Comparison of ENCODE assay signal across 7 mouse cellular contexts in the genomic region with DNA sequence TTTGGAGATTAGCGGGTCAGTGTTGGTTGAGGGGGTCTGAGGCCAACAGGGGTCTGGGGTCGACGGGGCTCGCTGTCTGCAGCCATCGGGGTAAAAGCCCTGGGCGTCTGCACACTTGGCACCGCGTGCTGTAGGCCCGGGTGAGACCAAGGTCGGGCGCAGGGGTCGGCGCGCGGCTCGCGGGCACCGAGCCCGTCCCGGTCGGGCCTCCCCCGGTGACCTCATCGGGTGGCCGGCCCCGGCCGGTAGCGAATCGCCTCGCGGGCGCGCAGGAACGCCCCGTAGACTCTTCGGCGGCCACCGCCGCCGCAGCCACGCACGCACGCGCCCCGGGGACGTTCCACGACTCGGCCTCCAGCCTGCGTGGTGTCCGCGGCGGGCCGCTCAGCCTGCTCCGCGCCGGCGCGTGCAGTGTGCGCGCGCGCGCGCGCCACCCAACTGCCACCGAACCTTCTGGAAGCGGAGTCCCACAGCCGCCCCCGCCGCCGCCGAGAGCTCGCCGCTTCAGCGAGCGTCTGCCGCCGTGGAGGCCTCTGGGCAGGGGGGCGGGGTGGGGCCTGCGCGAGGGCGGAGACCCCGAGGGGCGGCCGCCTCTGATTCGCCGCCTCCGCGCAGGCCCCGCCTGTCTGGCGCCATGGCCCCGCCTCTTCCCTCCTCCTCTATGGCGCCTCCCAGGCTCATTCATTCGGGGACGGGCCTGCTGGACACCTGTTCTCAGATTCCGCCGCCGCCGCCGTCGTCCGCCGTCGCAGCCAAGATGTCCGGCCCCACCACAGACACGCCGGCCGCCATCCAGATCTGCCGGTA. TPM values are rescaled to one million over a fixed set of nuclear protein-coding genes. Genes with fewer than 3 reads are reported as not detected.
DNase-seq lines count a peak whose midpoint lies in the region; ATAC-seq lines count a peak whose summit lies in the region.

A gene (plus strand): TSS at position 598 of the 807 bp plus-strand sequence.

- H3K9me3 ChIP-seq in embryonic facial prominence, embryonic 12.5 days: no peaks in the 10 kb centered on the region
- H3K9me3 ChIP-seq in limb, embryonic 10.5 days (replicated peaks): no peaks in the 10 kb centered on the region
- no peaks in the 10 kb centered on the region for H3K9me3 ChIP-seq in midbrain, embryonic 12.5 days

- peaks cover 20% of the 10 kb centered on the region for H3K27me3 ChIP-seq in embryonic facial prominence, embryonic 12.5 days
- peaks cover 75% of the 10 kb centered on the region for H3K27me3 ChIP-seq in limb, embryonic 10.5 days (ENCODE audit: low read depth, poor library complexity, severe bottlenecking)
- peaks cover 60% of the 10 kb centered on the region for H3K27me3 ChIP-seq in midbrain, embryonic 12.5 days

- ATAC-seq in embryonic facial prominence, embryonic 12.5 days (ENCODE audit: insufficient number of reproducible peaks, insufficient read depth, low FRiP score, low TSS enrichment): peak; percentile 93
- ATAC-seq in midbrain, embryonic 12.5 days (ENCODE audit: low FRiP score, low read depth): peak; percentile 96

- DNase-seq in adrenal gland, postnatal 36 days: peak; percentile 94 to 97
- DNase-seq in heart, adult 11 months: peak; percentile 99
- peak; percentile 91 for DNase-seq in kidney, adult 18-20 months
- DNase-seq in limb, embryonic 10.5 days (ENCODE audit: low spot score): peak; percentile 93
- peak; percentile 82 for DNase-seq in skeletal muscle tissue, adult 2 months (ENCODE audit: low read depth, low spot score)

- WGBS in embryonic facial prominence, embryonic 12.5 days: under 1% methylated on average over 100 of the region's 108 CpGs
- WGBS in limb, embryonic 10.5 days: under 1% methylated on average over 86 of the region's 108 CpGs
- WGBS in midbrain, embryonic 12.5 days: 1% methylated on average over 93 of the region's 108 CpGs

- H3K9ac ChIP-seq in embryonic facial prominence, embryonic 12.5 days: peak within 1 kb of the TSS; percentile 85
- H3K9ac ChIP-seq in midbrain, embryonic 12.5 days (replicated peaks): peak within 1 kb of the TSS; percentile 76

- H3K4me2 ChIP-seq in embryonic facial prominence, embryonic 12.5 days (replicated peaks): peak within 1 kb of the TSS; percentile 96
- H3K4me2 ChIP-seq in midbrain, embryonic 12.5 days (replicated peaks): peak within 1 kb of the TSS; percentile 83

- peaks cover 16% of the 10 kb centered on the region for H3K4me1 ChIP-seq in embryonic facial prominence, embryonic 12.5 days
- peaks cover 22% of the 10 kb centered on the region for H3K4me1 ChIP-seq in limb, embryonic 10.5 days
- H3K4me1 ChIP-seq in midbrain, embryonic 12.5 days: peaks cover 12% of the 10 kb centered on the region

- H3K4me3 ChIP-seq in embryonic facial prominence, embryonic 12.5 days: peak within 1 kb of the TSS; percentile 65
- H3K4me3 ChIP-seq in limb, embryonic 10.5 days: peak within 1 kb of the TSS; percentile 80
- H3K4me3 ChIP-seq in midbrain, embryonic 12.5 days: peak within 1 kb of the TSS; percentile 63

- H3K27ac ChIP-seq in embryonic facial prominence, embryonic 12.5 days: peak within 1 kb of the TSS; percentile 71; the same call in 1 of the 2 replicates
- H3K27ac ChIP-seq in limb, embryonic 10.5 days: peak within 1 kb of the TSS; percentile 95
- H3K27ac ChIP-seq in midbrain, embryonic 12.5 days (replicated peaks): peak within 1 kb of the TSS; percentile 58

- H3K36me3 ChIP-seq in embryonic facial prominence, embryonic 12.5 days: no peaks in the 10 kb centered on the region
- H3K36me3 ChIP-seq in limb, embryonic 10.5 days: no peaks in the 10 kb centered on the region
- peaks cover 4% of the 10 kb centered on the region; the same call in 1 of the 2 replicates for H3K36me3 ChIP-seq in midbrain, embryonic 12.5 days

RNA-seq across cellular contexts. Expression of the gene that starts here (rescaled TPM):
- 10 to 100 TPM; 37.1 to 53.6 TPM for total RNA-seq in adrenal gland, postnatal 36 days (2021)
- 57.9 and 69.8 TPM in 2 replicates for polyA plus RNA-seq in embryonic facial prominence, embryonic 12.5 days (2016; fragmentation: Nextera tagmentation; extraction: Ambion mirVana)
- polyA plus RNA-seq in limb, embryonic 10.5 days (2016; fragmentation: Nextera tagmentation; extraction: Ambion mirVana): 34.8 and 36.7 TPM in 2 replicates
- 104 and 105 TPM in 2 replicates for polyA plus RNA-seq in midbrain, embryonic 12.5 days (2016; fragmentation: Nextera tagmentation; extraction: Ambion mirVana)

Comparison
In these comparisons a context has a peak if more than half of its experiments do, and no peak if none do; other contexts are left out.
1. Peak in every context shown above with its lines: DNase-seq, ATAC-seq, H3K4me3 ChIP-seq and H3K27ac ChIP-seq.